In the genomic region with DNA sequence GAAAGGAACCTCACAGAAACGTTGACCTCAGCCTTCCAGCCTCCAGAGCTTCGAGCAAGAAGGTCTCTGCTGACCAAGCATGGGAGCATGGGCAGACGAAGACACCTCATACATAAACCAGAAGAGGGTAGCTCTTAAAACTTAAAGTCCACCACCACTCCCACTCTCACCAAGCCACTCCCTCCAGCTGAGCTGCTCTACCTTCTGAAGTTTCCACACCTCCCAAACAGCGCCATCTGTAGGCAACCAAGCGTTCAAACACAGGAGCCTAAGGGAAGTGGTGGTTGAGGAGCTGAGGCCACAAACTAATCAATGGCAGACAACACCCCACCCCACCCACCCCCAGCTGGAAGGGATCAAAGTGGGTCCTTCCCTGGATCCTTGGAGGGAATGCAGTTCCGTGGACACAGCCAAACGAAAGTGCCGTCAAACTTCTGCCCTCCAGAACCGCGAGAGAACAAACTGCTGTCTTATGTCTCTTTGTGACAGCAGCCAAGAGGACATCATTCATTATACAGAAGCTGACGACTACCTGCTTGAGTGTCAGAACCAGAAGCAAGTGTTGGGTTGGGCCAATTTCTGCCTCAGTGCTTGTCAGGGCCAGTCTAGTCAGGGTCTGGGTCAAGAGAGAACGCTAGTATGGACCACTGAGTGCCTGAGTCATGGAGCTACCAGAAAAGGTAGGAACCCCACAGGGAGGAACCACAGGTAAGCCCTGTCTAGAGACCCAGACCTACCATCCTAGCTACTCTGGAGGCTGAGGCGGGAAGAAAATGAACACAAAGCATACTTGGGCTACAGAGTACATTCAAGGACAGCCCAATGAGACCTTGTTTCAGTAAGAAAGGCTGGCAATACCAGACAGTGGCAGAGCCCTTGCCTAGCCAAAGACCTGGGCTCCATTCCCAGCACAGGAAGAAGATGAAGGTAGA, we compare ENCODE assay signal across 8 mouse cellular contexts. TPM values are rescaled to one million over a fixed set of nuclear protein-coding genes. Genes with fewer than 3 reads are reported as not detected.
DNase-seq lines count a peak whose midpoint lies in the region; ATAC-seq and TF ChIP-seq lines count a peak whose summit lies in the region.

No protein-coding gene starts in this region.

- no peak overlapping the region for H3K9ac ChIP-seq in hindbrain, embryonic 13.5 days
- H3K9ac ChIP-seq in kidney, postnatal 0 days (ENCODE audit: low read depth, low read length) = no peak overlapping the region

- TF ChIP-seq CTCF in kidney, postnatal 0 days (IDR thresholded peaks at IDR 0.05; ENCODE audit: low read depth) = peak; percentile 62

- no peaks in the 10 kb centered on the region for H3K27me3 ChIP-seq in hindbrain, embryonic 10.5 days (ENCODE audit: insufficient read depth, poor library complexity, severe bottlenecking)
- H3K27me3 ChIP-seq in hindbrain, embryonic 13.5 days = no peaks in the 10 kb centered on the region
- no peaks in the 10 kb centered on the region for H3K27me3 ChIP-seq in kidney, postnatal 0 days (ENCODE audit: insufficient read depth, low read length)

- 77% methylated on average over 13 of the region's 13 CpGs for WGBS in hindbrain, embryonic 10.5 days
- WGBS in hindbrain, embryonic 13.5 days = 82% methylated on average over 13 of the region's 13 CpGs
- WGBS in kidney, postnatal 0 days = 62% methylated on average over 13 of the region's 13 CpGs

- peak overlapping the region; percentile 79 for H3K27ac ChIP-seq in hindbrain, embryonic 10.5 days
- H3K27ac ChIP-seq in hindbrain, embryonic 13.5 days = no peak overlapping the region
- peak overlapping the region; percentile 71 for H3K27ac ChIP-seq in kidney, postnatal 0 days

- DNase-seq in hindbrain, embryonic 10.5 days (ENCODE audit: low spot score) = no peak
- peak; percentile 86 for DNase-seq in ES-CJ7 (ENCODE audit: low read depth, low spot score)
- DNase-seq in embryo, embryonic 10.5 days (ENCODE audit: low spot score) = peak; percentile 30
- DNase-seq in kidney, postnatal 0 days (ENCODE audit: low spot score) = peak; percentile 60
- peak; percentile 70 for DNase-seq in naive thymus-derived CD4-positive, alpha-beta T cell, adult 2 months (ENCODE audit: low read depth)
- no peak for DNase-seq in frontal cortex, adult 2 months (ENCODE audit: extremely low spot score in 1 of 2, low spot score in 1 of 2)
- DNase-seq in urinary bladder, postnatal 36 days (ENCODE audit: low spot score in 2 of 2) = no peak

- no peaks in the 10 kb centered on the region for H3K36me3 ChIP-seq in hindbrain, embryonic 10.5 days
- no peaks in the 10 kb centered on the region for H3K36me3 ChIP-seq in hindbrain, embryonic 13.5 days
- no peaks in the 10 kb centered on the region for H3K36me3 ChIP-seq in kidney, postnatal 0 days (ENCODE audit: insufficient read depth, low read length)

- no peaks in the 10 kb centered on the region for H3K9me3 ChIP-seq in hindbrain, embryonic 10.5 days
- no peaks in the 10 kb centered on the region for H3K9me3 ChIP-seq in hindbrain, embryonic 13.5 days
- no peaks in the 10 kb centered on the region for H3K9me3 ChIP-seq in kidney, postnatal 0 days (replicated peaks; ENCODE audit: low read length)

- H3K4me1 ChIP-seq in hindbrain, embryonic 10.5 days (replicated peaks) = peaks cover 37% of the 10 kb centered on the region
- peaks cover 23% of the 10 kb centered on the region for H3K4me1 ChIP-seq in hindbrain, embryonic 13.5 days (replicated peaks)
- peaks cover 10% of the 10 kb centered on the region for H3K4me1 ChIP-seq in kidney, postnatal 0 days (replicated peaks; ENCODE audit: insufficient read depth, low read length)

- H3K4me2 ChIP-seq in hindbrain, embryonic 13.5 days = no peak overlapping the region
- no peak overlapping the region for H3K4me2 ChIP-seq in kidney, postnatal 0 days (ENCODE audit: low read length)

- H3K4me3 ChIP-seq in hindbrain, embryonic 10.5 days = no peak overlapping the region
- H3K4me3 ChIP-seq in hindbrain, embryonic 13.5 days = no peak overlapping the region
- H3K4me3 ChIP-seq in kidney, postnatal 0 days (replicated peaks; ENCODE audit: low read depth, low read length) = no peak overlapping the region

- no peak for ATAC-seq in hindbrain, embryonic 13.5 days (ENCODE audit: low FRiP score)
- ATAC-seq in kidney, postnatal 0 days (replicated peaks; ENCODE audit: low FRiP score, low read depth) = no peak

RNA-seq across cellular contexts. Expression of a gene that starts 59.8 kb away (rescaled TPM):
- 250 and 288 TPM in 2 replicates for polyA plus RNA-seq in hindbrain, embryonic 10.5 days (2016; fragmentation: Nextera tagmentation; extraction: Ambion mirVana)
- polyA plus RNA-seq in hindbrain, embryonic 13.5 days (2015; fragmentation: Nextera tagmentation; extraction: Ambion mirVana) = 209 and 210 TPM in 2 replicates
- 309 and 315 TPM in 2 replicates for polyA plus RNA-seq in kidney, postnatal 0 days (2015; fragmentation: Nextera tagmentation; extraction: Ambion mirVana)
- polyA plus RNA-seq in frontal cortex, adult 2 months (2012; rRNA removed) = 104 and 115 TPM in 2 replicates

Comparison
In these comparisons a context has a peak if more than half of its experiments do, and no peak if none do; other contexts are left out.
1. DNase-seq: peak in ES-CJ7 (single experiment), embryo, embryonic 10.5 days (single experiment), kidney, postnatal 0 days (single experiment) and naive thymus-derived CD4-positive, alpha-beta T cell, adult 2 months (single experiment); none in hindbrain, embryonic 10.5 days (single experiment), frontal cortex, adult 2 months (0 of 2) and urinary bladder, postnatal 36 days (0 of 2).